In the genomic region with DNA sequence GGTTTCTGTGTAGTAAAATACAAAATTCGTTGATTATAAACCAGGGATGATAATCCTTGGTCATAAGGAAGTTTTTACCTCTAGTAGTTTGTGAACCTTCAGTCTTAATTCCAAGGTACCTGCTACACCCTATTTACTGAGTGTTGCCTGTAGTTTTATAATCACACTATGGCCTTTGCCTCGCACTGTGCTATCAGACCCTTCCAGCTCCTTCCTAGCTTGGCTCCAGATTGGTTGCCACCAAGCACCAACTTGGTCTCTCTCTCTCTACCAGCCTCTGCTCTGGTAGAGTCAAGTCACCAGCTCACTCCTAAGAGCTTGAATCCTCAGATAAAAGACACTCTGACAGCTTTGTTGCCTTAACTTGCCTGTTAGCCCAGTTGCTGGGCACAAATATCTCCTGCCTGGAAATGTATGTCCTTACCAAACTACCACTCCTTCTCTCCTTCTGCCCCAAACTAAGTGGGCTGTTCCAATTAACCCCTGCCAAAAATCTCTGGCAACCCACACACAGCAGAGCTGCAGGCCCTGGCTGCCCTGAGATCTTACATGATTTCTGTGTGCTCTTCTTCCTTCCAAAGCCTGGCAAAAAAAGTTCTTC, we compare ENCODE assay signal across 32 mouse cellular contexts. TPM values are rescaled to one million over a fixed set of nuclear protein-coding genes. Genes with fewer than 3 reads are reported as not detected.
A peak's percentile ranks its signal among the peaks of the same experiment; 100 is the strongest.
DNase-seq lines count a peak whose midpoint lies in the region; ATAC-seq lines count a peak whose summit lies in the region.
"Had no signal": no experiment of that assay in that cellular context is flagged by ENCODE, and none has a peak within 500 bp of the region (broad histone marks: within the 10 kb centered on the region; RNA-seq: fewer than 3 reads in every experiment).

No protein-coding gene starts in this region.

- no peaks in the 10 kb centered on the region for H3K36me3 ChIP-seq in intestine, embryonic 16.5 days (ENCODE audit: control insufficient read depth, insufficient read depth, low read length)
- no peaks in the 10 kb centered on the region for H3K36me3 ChIP-seq in hindbrain, embryonic 13.5 days
- H3K36me3 ChIP-seq: embryonic facial prominence, embryonic 12.5 days; embryonic facial prominence, embryonic 15.5 days; heart, embryonic 12.5 days; heart, embryonic 15.5 days; hindbrain, embryonic 15.5 days had no signal

- peak; percentile 96 for ATAC-seq in intestine, embryonic 16.5 days
- peak; percentile 90 for ATAC-seq in megakaryocyte-erythroid progenitor cell, adult 5-6 weeks (replicated peaks; ENCODE audit: low FRiP score, low TSS enrichment, poor library complexity, severe bottlenecking)
- ATAC-seq in hindbrain, embryonic 13.5 days (ENCODE audit: low FRiP score): no peak
- ATAC-seq: forebrain, embryonic 14.5 days; forebrain, postnatal 0 days; Patski had no signal

- no peak overlapping the region for H3K4me2 ChIP-seq in intestine, embryonic 16.5 days (ENCODE audit: low read depth, low read length)
- no peak overlapping the region for H3K4me2 ChIP-seq in hindbrain, embryonic 13.5 days
- H3K4me2 ChIP-seq: embryonic facial prominence, embryonic 12.5 days; embryonic facial prominence, embryonic 15.5 days; heart, embryonic 12.5 days; heart, embryonic 15.5 days; hindbrain, embryonic 15.5 days had no signal

- 50% methylated on average over 2 of the region's 2 CpGs for WGBS in intestine, embryonic 16.5 days
- 90% methylated on average over 2 of the region's 2 CpGs for WGBS in hindbrain, embryonic 13.5 days

- intact Hi-C loops in gastrocnemius, postnatal 14 days (cut with DNase I; ENCODE audit: low total_unique reads): no loop called here

- DNase-seq in cerebellum, postnatal 10 days: peak; percentile 4 to 16
- no peak for DNase-seq in cerebellum, adult 9-10 months
- DNase-seq in brain, adult 2 months (ENCODE audit: low read depth, low spot score): peak; percentile 5
- no peak for DNase-seq in gastrocnemius, postnatal 14 days
- no peak for DNase-seq in spleen, postnatal 4 days (ENCODE audit: low spot score in 2 of 2)
- DNase-seq: adrenal gland, postnatal 10 days; adrenal gland, postnatal 36 days; cerebellum, adult 11 months; cerebellum, adult 2 months; cerebellum, postnatal 14 days; forebrain, postnatal 0 days; gastrocnemius, postnatal 10 days; heart, adult 18-20 months; heart, postnatal 10 days; heart, postnatal 4 days had no signal

- no peak overlapping the region for H3K4me3 ChIP-seq in intestine, embryonic 16.5 days (ENCODE audit: low read length)
- no peak overlapping the region for H3K4me3 ChIP-seq in hindbrain, embryonic 13.5 days
- H3K4me3 ChIP-seq: embryonic facial prominence, embryonic 12.5 days; embryonic facial prominence, embryonic 15.5 days; heart, embryonic 12.5 days; heart, embryonic 15.5 days; hindbrain, embryonic 15.5 days had no signal

- H3K27ac ChIP-seq in intestine, embryonic 16.5 days (ENCODE audit: low read length): peak overlapping the region; percentile 97
- no peak overlapping the region for H3K27ac ChIP-seq in hindbrain, embryonic 13.5 days
- H3K27ac ChIP-seq: embryonic facial prominence, embryonic 12.5 days; embryonic facial prominence, embryonic 15.5 days; heart, embryonic 15.5 days; hindbrain, embryonic 15.5 days had no signal

- H3K27me3 ChIP-seq in intestine, embryonic 16.5 days (replicated peaks; ENCODE audit: control insufficient read depth, insufficient read depth, low read length): no peaks in the 10 kb centered on the region
- H3K27me3 ChIP-seq in hindbrain, embryonic 13.5 days: no peaks in the 10 kb centered on the region
- H3K27me3 ChIP-seq: embryonic facial prominence, embryonic 12.5 days; embryonic facial prominence, embryonic 15.5 days; heart, embryonic 12.5 days; heart, embryonic 15.5 days; hindbrain, embryonic 15.5 days; Patski had no signal

- H3K9me3 ChIP-seq in intestine, embryonic 16.5 days (ENCODE audit: control insufficient read depth, low read length): no peaks in the 10 kb centered on the region
- no peaks in the 10 kb centered on the region for H3K9me3 ChIP-seq in hindbrain, embryonic 13.5 days
- H3K9me3 ChIP-seq: embryonic facial prominence, embryonic 12.5 days; embryonic facial prominence, embryonic 15.5 days; heart, embryonic 12.5 days; heart, embryonic 15.5 days; hindbrain, embryonic 15.5 days had no signal

- 0 out of 2 replicates have a peak overlapping the region, but pooled peaks have one; percentile 29 for H3K9ac ChIP-seq in intestine, embryonic 16.5 days (ENCODE audit: low read depth, low read length)
- no peak overlapping the region for H3K9ac ChIP-seq in hindbrain, embryonic 13.5 days
- H3K9ac ChIP-seq: embryonic facial prominence, embryonic 12.5 days; embryonic facial prominence, embryonic 15.5 days; forebrain, postnatal 0 days; heart, embryonic 12.5 days; heart, embryonic 15.5 days; hindbrain, embryonic 15.5 days had no signal

- H3K4me1 ChIP-seq in intestine, embryonic 16.5 days (ENCODE audit: control insufficient read depth, insufficient read depth, low read length): no peaks in the 10 kb centered on the region; the same call in 1 of the 2 replicates
- no peaks in the 10 kb centered on the region for H3K4me1 ChIP-seq in hindbrain, embryonic 13.5 days (replicated peaks)
- H3K4me1 ChIP-seq: embryonic facial prominence, embryonic 12.5 days; embryonic facial prominence, embryonic 15.5 days; heart, embryonic 12.5 days; heart, embryonic 15.5 days; hindbrain, embryonic 15.5 days had no signal

RNA-seq across cellular contexts. Expression of a gene that starts 17.9 kb away (rescaled TPM):
- polyA plus RNA-seq in intestine, embryonic 16.5 days (2015; fragmentation: Nextera tagmentation; extraction: Ambion mirVana): not detected in 2 replicates
- total RNA-seq in megakaryocyte-erythroid progenitor cell, adult 5-6 weeks (2014; fragmentation: Nextera tagmentation): 7.4 TPM in 1 of 2 replicates, not detected in the other
- 2.0 TPM in 1 of 2 replicates, not detected in the other for total RNA-seq in megakaryocyte-erythroid progenitor cell, adult 5-6 weeks (2017)
- total RNA-seq in gastrocnemius, postnatal 14 days (2021): not detected
- not detected in 2 replicates for polyA plus RNA-seq in hindbrain, embryonic 13.5 days (2015; fragmentation: Nextera tagmentation; extraction: Ambion mirVana)
- total RNA-seq: adrenal gland, adult 18-20 months; adrenal gland, postnatal 36 days; ES-E14; forebrain, postnatal 0 days; gastrocnemius, adult 18-20 months; gastrocnemius, postnatal 10 days; gastrocnemius, postnatal 4 days; heart, adult 18-20 months; heart, postnatal 10 days; heart, postnatal 4 days had no signal
- polyA plus RNA-seq: cerebellum, adult 2 months; embryonic facial prominence, embryonic 12.5 days; embryonic facial prominence, embryonic 15.5 days; forebrain, embryonic 11.5 days; forebrain, embryonic 14.5 days; forebrain, postnatal 0 days; heart, embryonic 12.5 days; heart, embryonic 15.5 days; hindbrain, embryonic 11.5 days; hindbrain, embryonic 15.5 days; intestine, embryonic 14.5 days; Patski had no signal

RNA-seq across cellular contexts. Expression of a gene that starts 21.0 kb away (rescaled TPM):
- polyA plus RNA-seq in intestine, embryonic 16.5 days (2015; fragmentation: Nextera tagmentation; extraction: Ambion mirVana): 26.4 and 41.6 TPM in 2 replicates
- not detected in 2 replicates for total RNA-seq in megakaryocyte-erythroid progenitor cell, adult 5-6 weeks (2014; fragmentation: Nextera tagmentation)
- total RNA-seq in megakaryocyte-erythroid progenitor cell, adult 5-6 weeks (2017): not detected in 2 replicates
- not detected for total RNA-seq in gastrocnemius, postnatal 14 days (2021)
- not detected in 2 replicates for polyA plus RNA-seq in hindbrain, embryonic 13.5 days (2015; fragmentation: Nextera tagmentation; extraction: Ambion mirVana)
- total RNA-seq: ES-E14; forebrain, postnatal 0 days; gastrocnemius, adult 18-20 months; gastrocnemius, postnatal 10 days; gastrocnemius, postnatal 4 days; heart, postnatal 10 days; heart, postnatal 4 days had no signal
- polyA plus RNA-seq: embryonic facial prominence, embryonic 12.5 days; embryonic facial prominence, embryonic 15.5 days; forebrain, embryonic 11.5 days; forebrain, embryonic 14.5 days; forebrain, postnatal 0 days; heart, embryonic 15.5 days; hindbrain, embryonic 11.5 days; hindbrain, embryonic 15.5 days; Patski had no signal

RNA-seq across cellular contexts. Expression of a gene that starts 59.8 kb away (rescaled TPM):
- 2.5 and 3.1 TPM in 2 replicates for polyA plus RNA-seq in intestine, embryonic 16.5 days (2015; fragmentation: Nextera tagmentation; extraction: Ambion mirVana)
- total RNA-seq in megakaryocyte-erythroid progenitor cell, adult 5-6 weeks (2014; fragmentation: Nextera tagmentation): not detected in 2 replicates
- not detected in 2 replicates for total RNA-seq in megakaryocyte-erythroid progenitor cell, adult 5-6 weeks (2017)
- not detected for total RNA-seq in gastrocnemius, postnatal 14 days (2021)
- 0.42 and 0.89 TPM in 2 replicates for polyA plus RNA-seq in hindbrain, embryonic 13.5 days (2015; fragmentation: Nextera tagmentation; extraction: Ambion mirVana)
- total RNA-seq: adrenal gland, adult 18-20 months; adrenal gland, postnatal 36 days; ES-E14; gastrocnemius, adult 18-20 months; gastrocnemius, postnatal 10 days; gastrocnemius, postnatal 4 days; heart, postnatal 10 days had no signal
- polyA plus RNA-seq: forebrain, embryonic 11.5 days; hindbrain, embryonic 11.5 days had no signal

Comparison
In these comparisons a context has a peak if more than half of its experiments do, and no peak if none do; other contexts are left out.
1. DNase-seq: peak in cerebellum, postnatal 10 days (2 of 2) and brain, adult 2 months (single experiment); none in cerebellum, adult 9-10 months (single experiment), gastrocnemius, postnatal 14 days (single experiment) and spleen, postnatal 4 days (0 of 2).